Mouse (Mus musculus) liver, embryonic 15.5 days (tissue): ENCODE measurements around the gene Eif6. TPM values are rescaled to one million over a fixed set of nuclear protein-coding genes. Genes with fewer than 3 reads are reported as not detected.

ENCODE experiments used
- ATAC-seq: fragments of 200-750 bp; cut with Nextera tagmentation; 2 replicates; pipeline ENCODE4 v1.8.0; 2017; ENCODE audit warnings: moderate number of reproducible peaks, mild to moderate bottlenecking, moderate library complexity; ENCODE audit not compliant: insufficient read depth
- H3K27ac ChIP-seq: fragments of 300-500 bp; sonication (generic); replicated peaks from 2 replicates; pipeline ENCODE4 v1.5.1; 2015; ENCODE audit warnings: mild to moderate bottlenecking, inconsistent platforms
- H3K27me3 ChIP-seq: fragments of 300-500 bp; sonication (generic); 2 replicates; pipeline ENCODE4 v1.6.1; 2015; ENCODE audit warnings: mild to moderate bottlenecking, inconsistent platforms
- H3K36me3 ChIP-seq: fragments of 300-500 bp; sonication (generic); replicated peaks from 2 replicates; pipeline ENCODE4 v1.6.1; 2015; ENCODE audit warnings: moderate library complexity, mild to moderate bottlenecking, inconsistent platforms
- H3K4me1 ChIP-seq: fragments of 300-500 bp; sonication (generic); replicated peaks from 2 replicates; pipeline ENCODE4 v1.6.1; 2015; ENCODE audit warnings: inconsistent platforms
- H3K4me2 ChIP-seq: fragments of 300-500 bp; sonication (generic); 2 replicates; pipeline ENCODE4 v1.6.1; 2015; ENCODE audit warnings: moderate library complexity, mild to moderate bottlenecking, inconsistent platforms
- H3K4me3 ChIP-seq: fragments of 300-500 bp; sonication (generic); replicated peaks from 2 replicates; pipeline ENCODE4 v1.5.1; 2015; ENCODE audit warnings: mild to moderate bottlenecking, inconsistent platforms
- H3K9ac ChIP-seq: fragments of 300-500 bp; sonication (generic); 2 replicates; pipeline ENCODE4 v1.6.1; 2015; ENCODE audit warnings: moderate library complexity, mild to moderate bottlenecking, inconsistent platforms
- H3K9me3 ChIP-seq: fragments of 300-500 bp; sonication (generic); replicated peaks from 2 replicates; pipeline ENCODE4 v1.6.1; 2016; ENCODE audit warnings: inconsistent platforms
- WGBS: fragments of 180-500 bp; shearing (Covaris S2); methylation state at CpG from one replicate; pipeline ENCODE4 v1.1.7; 2015; ENCODE audit warnings: mixed read lengths; ENCODE audit not compliant: insufficient replicate concordance; 5-methylcytosine and 5-hydroxymethylcytosine counted together
- polyA plus RNA-seq: library from polyadenylated mRNA; unstranded; fragments of >200 nt; fragmentation: Nextera tagmentation; extraction: Ambion mirVana; gene quantifications from 2 replicates; pipeline ENCODE4 v1.2.1, GENCODE M21; 2015

Eif6 gene
- polyA plus RNA-seq, 1 experiment from 2014 or later = 131 TPM

- Histone ChIP-seq H3K9me3 (no peaks in the 10 kb centered on the region), H3K27ac (no peak overlapping the region), H3K9ac (no peak overlapping the region), H3K27me3 (no peaks in the 10 kb centered on the region; the same call in 1 of the 2 replicates), H3K4me1 (no peaks in the 10 kb centered on the region), H3K4me2 (no peak overlapping the region), H3K4me3 (no peak overlapping the region), H3K36me3 (no peaks in the 10 kb centered on the region)
- WGBS = 60% methylated on average over 4 of the region's 4 CpGs
- ATAC-seq = no peak
Observed at GRCm38 (mm10) chr2:155809620-155810019, 17.1 kb downstream of the Eif6 start.

- Histone ChIP-seq H3K36me3 (no peaks in the 10 kb centered on the region), H3K9me3 (no peaks in the 10 kb centered on the region), H3K27ac (no peak overlapping the region), H3K9ac (no peak overlapping the region), H3K27me3 (no peaks in the 10 kb centered on the region; the same call in 1 of the 2 replicates), H3K4me1 (no peaks in the 10 kb centered on the region), H3K4me2 (no peak overlapping the region), H3K4me3 (no peak overlapping the region)
- ATAC-seq = no peak
- WGBS = 51% methylated on average over 4 of the region's 4 CpGs
Observed at GRCm38 (mm10) chr2:155807408-155807807, 19.3 kb downstream of the Eif6 start.

- Histone ChIP-seq H3K27me3 (no peaks in the 10 kb centered on the region; the same call in 1 of the 2 replicates), H3K4me3 (no peak overlapping the region), H3K27ac (no peak overlapping the region), H3K4me2 (no peak overlapping the region), H3K9ac (no peak overlapping the region), H3K4me1 (no peaks in the 10 kb centered on the region), H3K36me3 (no peaks in the 10 kb centered on the region), H3K9me3 (no peaks in the 10 kb centered on the region)
- no peak for ATAC-seq
- 48% methylated on average over 5 of the region's 5 CpGs for WGBS
Observed at GRCm38 (mm10) chr2:155806548-155806947, 20.2 kb downstream of the Eif6 start.

- no peaks in the 10 kb centered on the region; the same call in 1 of the 2 replicates for H3K27me3 ChIP-seq
- no peak overlapping the region for H3K9ac ChIP-seq
- H3K4me2 ChIP-seq = no peak overlapping the region
- H3K4me3 ChIP-seq = no peak overlapping the region
- no peaks in the 10 kb centered on the region for H3K4me1 ChIP-seq
- H3K36me3 ChIP-seq = no peaks in the 10 kb centered on the region
- H3K27ac ChIP-seq = no peak overlapping the region
- no peaks in the 10 kb centered on the region for H3K9me3 ChIP-seq
- 47% methylated on average over 6 of the region's 6 CpGs for WGBS
- no peak for ATAC-seq
Observed at GRCm38 (mm10) chr2:155805925-155806255, 20.8 kb downstream of the Eif6 start.

- Histone ChIP-seq H3K4me2 (no peak overlapping the region), H3K27me3 (no peaks in the 10 kb centered on the region; the same call in 1 of the 2 replicates), H3K4me3 (no peak overlapping the region), H3K27ac (no peak overlapping the region), H3K9ac (no peak overlapping the region), H3K36me3 (no peaks in the 10 kb centered on the region), H3K4me1 (no peaks in the 10 kb centered on the region), H3K9me3 (no peaks in the 10 kb centered on the region)
- 29% methylated on average over 6 of the region's 6 CpGs for WGBS
- ATAC-seq = no peak
Observed at GRCm38 (mm10) chr2:155805231-155805924, 21.3 kb downstream of the Eif6 start.

DNA sequence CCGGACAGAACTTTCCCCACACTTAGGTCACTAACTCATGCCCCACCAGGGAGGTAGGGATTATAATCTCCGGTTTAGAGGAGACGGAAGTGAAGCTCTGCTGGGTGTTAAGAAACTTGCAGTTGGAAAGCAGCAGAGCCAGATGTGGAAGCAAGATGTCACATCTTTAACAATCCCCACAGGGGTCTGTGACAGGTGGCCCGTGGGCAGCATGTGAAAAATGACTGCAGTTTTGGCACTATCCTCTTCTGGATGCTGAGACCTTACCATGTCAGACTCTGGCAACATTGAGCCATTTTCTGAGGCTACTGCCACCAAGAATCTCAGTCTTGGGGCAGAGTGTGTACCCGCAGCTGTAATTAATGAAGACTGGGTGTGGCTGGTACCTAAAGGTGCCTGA lies 22.7 kb downstream of the Eif6 start:
- ATAC-seq = no peak
- Histone ChIP-seq H3K27me3 (peaks cover 10% of the 10 kb centered on the region), H3K27ac (no peak overlapping the region), H3K4me1 (no peaks in the 10 kb centered on the region), H3K36me3 (no peaks in the 10 kb centered on the region), H3K9ac (no peak overlapping the region), H3K4me3 (no peak overlapping the region), H3K4me2 (no peak overlapping the region), H3K9me3 (no peaks in the 10 kb centered on the region)
- WGBS = 45% methylated on average over 5 of the region's 5 CpGs

DNA sequence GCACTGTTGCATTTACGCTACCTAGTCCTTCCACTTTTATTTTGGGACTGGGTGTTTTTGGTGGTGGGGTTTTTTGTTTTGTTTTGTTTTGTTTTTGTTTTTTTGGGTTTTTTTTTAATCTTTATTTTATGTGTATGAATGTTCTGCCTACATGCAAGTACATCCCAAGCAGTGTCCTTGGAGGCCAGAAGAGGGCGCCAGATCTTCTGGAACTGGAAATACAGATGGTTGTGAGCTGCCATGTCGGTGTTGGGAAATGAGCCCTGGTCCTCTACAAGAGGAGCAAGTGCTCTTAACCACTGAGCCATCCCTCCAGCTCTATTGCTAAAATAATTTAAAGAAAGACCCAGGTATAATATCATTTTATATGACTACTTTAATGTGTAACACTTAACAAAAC lies 24.0 kb downstream of the Eif6 start:
- H3K4me2 ChIP-seq = no peak overlapping the region
- H3K9ac ChIP-seq = no peak overlapping the region
- H3K27ac ChIP-seq = no peak overlapping the region
- no peak overlapping the region for H3K4me3 ChIP-seq
- no peaks in the 10 kb centered on the region for H3K9me3 ChIP-seq
- H3K36me3 ChIP-seq = no peaks in the 10 kb centered on the region
- ATAC-seq = no peak
- H3K27me3 ChIP-seq = peaks cover 14% of the 10 kb centered on the region
- H3K4me1 ChIP-seq = no peaks in the 10 kb centered on the region
- WGBS = 39% methylated on average over 3 of the region's 3 CpGs

DNA sequence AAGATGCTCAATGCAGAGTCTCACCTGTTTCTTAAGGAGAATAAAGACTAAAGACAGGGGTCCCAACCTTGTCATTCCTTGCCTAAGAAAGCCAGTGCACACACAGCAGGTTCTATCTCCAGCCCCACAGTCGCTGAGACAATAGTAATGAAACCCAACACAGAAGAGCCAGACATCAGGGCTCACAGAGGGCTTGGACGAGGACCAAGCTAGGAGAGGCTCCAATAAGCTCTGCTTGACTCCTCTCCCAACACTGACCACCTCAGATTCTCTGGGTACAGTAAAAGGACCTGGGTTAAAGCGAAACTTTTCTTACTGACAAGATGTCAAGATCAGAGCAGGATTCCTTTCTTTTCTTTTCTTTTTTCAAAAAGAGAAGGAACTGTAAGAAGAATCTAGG lies 28.1 kb downstream of the Eif6 start:
- Histone ChIP-seq H3K27ac (no peak overlapping the region), H3K27me3 (peaks cover 15% of the 10 kb centered on the region), H3K4me2 (no peak overlapping the region), H3K4me1 (no peaks in the 10 kb centered on the region), H3K9ac (no peak overlapping the region), H3K4me3 (no peak overlapping the region), H3K9me3 (no peaks in the 10 kb centered on the region), H3K36me3 (no peaks in the 10 kb centered on the region)
- WGBS = 28% methylated on average over 3 of the region's 3 CpGs
- ATAC-seq = no peak

GRCm38 (mm10) chr2:155794674-155795445 lies 31.9 kb downstream of the Eif6 start:
- 71% methylated on average over 12 of the region's 12 CpGs for WGBS
- no peaks in the 10 kb centered on the region for H3K4me1 ChIP-seq
- ATAC-seq = no peak

DNA sequence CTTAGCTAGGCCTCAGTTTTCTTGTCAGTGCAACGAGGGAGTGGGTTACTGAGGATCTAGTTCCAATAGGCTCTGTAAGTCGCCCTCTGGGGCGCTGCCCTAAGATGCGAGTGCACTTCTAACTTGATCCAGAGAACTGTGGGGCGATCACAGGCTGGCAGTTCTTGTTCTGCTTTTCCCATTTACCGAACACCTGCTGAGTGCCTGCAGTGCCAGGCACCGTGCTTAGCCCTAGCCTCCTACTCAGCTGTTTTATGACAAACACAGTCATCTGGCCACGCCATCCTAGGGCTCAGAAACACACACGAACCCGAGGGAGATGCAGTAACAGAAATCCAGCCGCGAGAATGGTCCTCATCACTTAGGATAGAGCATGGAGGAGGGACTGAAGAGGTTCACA lies 33.8 kb downstream of the Eif6 start:
- H3K4me2 ChIP-seq = no peak overlapping the region
- WGBS = 31% methylated on average over 12 of the region's 12 CpGs
- no peaks in the 10 kb centered on the region for H3K9me3 ChIP-seq
- no peak for ATAC-seq
- no peaks in the 10 kb centered on the region for H3K36me3 ChIP-seq
- H3K27me3 ChIP-seq = peaks cover 14% of the 10 kb centered on the region; the same call in 1 of the 2 replicates
- no peak overlapping the region for H3K9ac ChIP-seq
- H3K4me3 ChIP-seq = no peak overlapping the region
- no peak overlapping the region for H3K27ac ChIP-seq
- H3K4me1 ChIP-seq = no peaks in the 10 kb centered on the region

More at GRCm38 (mm10) chr2:155794674-155795445, 31.9 kb downstream of the Eif6 start:
- Histone ChIP-seq H3K9ac (no peak overlapping the region), H3K27ac (no peak overlapping the region), H3K4me2 (no peak overlapping the region), H3K36me3 (no peaks in the 10 kb centered on the region), H3K27me3 (peaks cover 15% of the 10 kb centered on the region), H3K9me3 (no peaks in the 10 kb centered on the region), H3K4me3 (no peak overlapping the region)

DNA sequence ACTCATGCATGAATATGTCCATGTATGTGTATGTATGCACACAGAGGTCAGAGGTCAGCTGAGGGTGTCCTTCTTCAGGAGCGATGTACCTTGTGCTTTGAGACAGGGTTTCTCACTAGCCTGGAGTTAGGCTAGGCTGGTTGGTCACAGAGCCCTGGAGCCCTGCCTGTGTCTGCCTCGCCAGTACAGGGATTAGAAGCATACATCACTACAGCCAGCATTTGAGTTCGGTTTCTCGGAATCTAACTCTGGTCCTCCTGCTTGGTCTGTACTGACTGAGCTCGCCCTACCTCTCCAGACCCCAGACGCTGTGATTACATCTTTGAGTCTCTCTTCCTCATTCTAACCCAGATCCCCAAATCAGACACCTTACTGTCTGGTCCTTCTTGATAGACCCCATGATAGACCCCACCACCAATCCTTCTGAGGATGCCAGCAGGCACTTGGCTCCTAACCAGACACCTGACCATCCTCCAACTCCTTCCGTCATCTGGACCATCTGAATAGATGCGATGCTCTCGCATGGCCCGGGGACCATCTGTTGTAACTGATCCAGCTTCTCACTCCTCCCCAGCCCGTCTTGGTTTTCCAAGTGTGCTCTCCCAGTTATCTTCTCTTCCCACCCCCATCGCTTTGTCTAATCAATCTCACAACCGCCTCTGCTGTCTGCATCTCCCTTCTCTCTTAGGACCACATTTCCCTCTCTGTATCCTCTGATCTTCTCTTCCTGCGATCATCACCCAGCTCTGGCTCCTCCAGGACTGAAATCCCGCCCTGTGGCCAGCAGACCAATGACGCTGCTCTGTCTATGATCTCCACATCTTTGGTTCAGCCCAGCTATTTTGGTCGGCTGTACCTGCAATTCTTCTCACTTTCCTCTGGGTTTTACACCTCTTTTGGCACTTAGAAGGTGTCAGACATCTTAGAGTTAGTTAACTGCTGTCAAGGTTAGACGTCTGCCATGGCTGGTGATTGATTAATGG lies 38.5 kb downstream of the Eif6 start:
- Histone ChIP-seq H3K4me1 (no peaks in the 10 kb centered on the region), H3K4me2 (no peak overlapping the region), H3K27ac (no peak overlapping the region), H3K4me3 (no peak overlapping the region), H3K9ac (no peak overlapping the region), H3K36me3 (no peaks in the 10 kb centered on the region), H3K27me3 (peaks cover 17% of the 10 kb centered on the region; the same call in 1 of the 2 replicates), H3K9me3 (no peaks in the 10 kb centered on the region)
- no peak for ATAC-seq
- WGBS = 48% methylated on average over 18 of the region's 18 CpGs
